Mouse (Mus musculus) spleen, postnatal 4 days (tissue): ENCODE measurements around the gene Hist1h3c.

Source experiments
- DNase-seq, 2 experiments: peaks; one replicate each; pipeline ENCODE4 v3.0.0; 2022; ENCODE audit warnings: low spot score in 2 of 2

Gene Hist1h3c

DNA sequence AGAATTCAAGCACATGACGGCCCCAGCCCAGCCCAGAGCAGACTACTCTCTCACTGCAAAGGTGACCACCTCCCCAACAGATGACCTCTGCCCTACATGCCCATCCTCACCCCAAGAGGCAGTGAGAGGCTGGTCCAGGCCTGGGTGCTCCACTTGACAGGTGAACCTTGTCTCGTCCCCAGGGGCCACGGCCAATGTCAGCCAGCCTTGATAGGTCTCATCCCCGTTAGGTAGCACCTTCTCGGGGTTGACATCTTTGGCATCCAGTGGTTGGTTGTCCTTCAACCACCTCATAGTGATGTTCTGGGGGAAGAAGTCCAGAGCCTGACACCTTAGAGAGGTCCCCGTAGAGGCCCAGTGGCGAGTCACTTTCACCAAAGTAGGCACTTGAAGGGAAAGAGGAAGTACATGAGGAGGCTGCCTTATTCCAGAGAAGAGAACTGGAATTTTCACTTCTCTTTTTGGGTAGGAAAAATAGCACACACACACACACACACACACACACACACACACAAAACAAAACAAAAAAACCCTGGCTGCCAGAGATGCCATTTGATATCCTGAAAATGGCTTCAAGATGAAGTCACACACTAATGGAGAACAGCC, 39.5 kb downstream of the Hist1h3c start:
- DNase-seq, result peak in 1 of 2 experiments; percentile 51

DNA sequence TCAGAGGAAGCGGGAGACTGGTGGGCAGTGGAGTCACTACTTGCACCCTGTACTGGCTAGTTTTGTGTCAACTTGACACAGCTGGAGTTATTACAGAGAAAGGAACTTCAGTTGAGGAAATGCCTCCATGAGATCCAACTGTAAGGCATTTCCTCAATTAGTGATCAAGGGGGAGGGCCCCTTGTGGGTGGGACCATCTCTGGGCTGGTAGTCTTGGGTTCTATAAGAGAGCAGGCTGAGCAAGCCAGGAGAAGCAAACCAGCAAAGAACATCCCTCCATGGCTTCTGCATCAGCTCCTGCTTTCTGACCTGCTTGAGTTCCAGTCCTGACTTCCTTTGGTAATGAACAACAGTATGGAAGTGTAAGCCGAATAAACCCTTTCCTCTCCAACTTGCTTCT, 42.6 kb downstream of the Hist1h3c start:
- peak in 1 of 2 experiments; percentile 47 for DNase-seq

DNA sequence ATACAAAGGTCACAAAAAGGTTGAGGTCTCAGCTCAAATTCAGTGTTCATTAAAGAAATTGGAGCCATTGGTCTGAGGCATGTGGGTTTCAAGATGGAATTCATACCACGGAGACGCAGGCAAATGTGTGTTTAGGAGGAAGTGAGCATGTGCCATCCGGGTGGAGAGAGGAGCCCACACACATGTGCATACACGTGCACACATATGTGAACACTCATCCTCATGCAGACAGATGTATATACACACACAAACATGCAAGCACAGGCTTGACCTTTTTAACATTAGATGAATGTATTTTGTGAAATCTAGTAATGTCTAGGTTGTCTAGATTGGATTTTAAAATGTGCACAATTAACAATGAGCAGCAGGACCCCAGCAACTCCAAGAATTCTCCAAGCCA, 43.2 kb downstream of the Hist1h3c start:
- peak in 1 of 2 experiments; percentile 49 for DNase-seq

DNA sequence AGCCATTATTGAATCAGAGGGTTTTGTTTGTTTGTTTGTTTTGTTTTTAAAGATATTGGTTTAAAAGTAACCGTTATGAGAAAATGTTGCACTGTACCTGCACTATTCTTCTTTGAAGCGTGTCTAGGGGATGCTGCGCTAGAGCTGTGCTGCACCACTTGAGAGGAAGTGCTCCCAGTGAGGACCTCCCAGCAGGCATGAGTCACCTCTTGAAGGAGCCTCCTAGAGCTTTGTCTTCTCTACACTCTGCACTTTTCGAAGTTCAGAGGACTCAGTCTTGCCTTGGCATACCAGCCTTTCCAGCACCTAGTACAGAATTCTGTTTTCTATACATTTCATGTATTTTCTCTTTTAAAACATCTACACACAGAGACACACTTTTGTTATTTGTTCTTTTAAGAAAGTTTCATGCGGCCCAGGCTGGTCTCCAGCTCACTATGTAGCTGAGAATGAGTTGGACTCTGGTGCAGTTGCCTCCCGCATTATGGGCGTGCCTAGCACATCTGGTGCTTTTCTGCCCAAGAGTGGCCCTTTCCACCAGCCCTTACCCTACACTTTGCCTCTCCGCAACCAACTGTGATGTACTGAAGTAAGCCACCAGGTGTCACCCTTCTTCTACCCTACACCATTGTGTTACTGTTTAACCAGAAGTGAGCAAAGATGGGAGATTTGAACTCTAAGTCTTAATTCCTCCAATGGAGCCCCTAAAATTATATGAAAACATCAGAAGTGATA, 44.4 kb downstream of the Hist1h3c start:
- peak; percentile 79 to 81 for DNase-seq

DNA sequence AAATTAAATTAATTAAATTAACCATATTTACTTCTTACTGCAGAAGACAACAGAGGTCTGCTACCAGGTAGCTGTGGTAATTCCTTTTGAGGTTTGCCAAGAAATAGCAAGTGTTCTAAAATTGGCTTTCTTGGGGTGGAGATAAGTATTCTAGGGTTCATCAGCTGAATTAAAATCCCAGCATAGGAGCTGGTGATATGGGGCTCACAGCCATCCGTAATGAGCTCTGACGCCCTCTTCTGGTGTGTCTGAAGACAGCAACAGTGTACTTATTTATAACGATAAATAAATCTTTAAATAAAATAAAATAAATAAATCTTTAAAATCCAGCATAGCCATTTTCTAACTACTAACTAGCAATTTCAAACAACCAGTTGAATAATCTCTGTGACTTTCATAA, 45.6 kb downstream of the Hist1h3c start:
- peak in 1 of 2 experiments; percentile 52 for DNase-seq

DNA sequence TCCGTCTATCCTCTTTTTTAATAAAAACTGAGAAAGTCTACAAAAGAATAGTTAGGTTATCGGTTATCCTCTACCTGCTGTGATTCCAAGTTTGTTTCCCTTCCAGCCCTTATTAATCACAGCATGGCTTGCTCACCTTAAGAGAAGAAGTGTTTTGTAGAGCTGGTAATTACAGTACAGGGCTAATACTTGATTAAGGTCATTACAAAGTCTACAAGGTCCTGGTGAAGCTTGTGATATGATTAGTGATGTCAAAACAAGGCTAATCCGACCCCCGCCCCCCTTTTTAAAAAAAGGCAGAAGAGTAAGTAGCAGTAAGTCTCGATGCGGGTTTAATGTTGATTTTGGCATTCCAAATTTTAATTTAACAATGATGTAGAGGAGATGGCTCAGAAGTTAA, 46.4 kb downstream of the Hist1h3c start:
- DNase-seq, result peak in 1 of 2 experiments; percentile 28

DNA sequence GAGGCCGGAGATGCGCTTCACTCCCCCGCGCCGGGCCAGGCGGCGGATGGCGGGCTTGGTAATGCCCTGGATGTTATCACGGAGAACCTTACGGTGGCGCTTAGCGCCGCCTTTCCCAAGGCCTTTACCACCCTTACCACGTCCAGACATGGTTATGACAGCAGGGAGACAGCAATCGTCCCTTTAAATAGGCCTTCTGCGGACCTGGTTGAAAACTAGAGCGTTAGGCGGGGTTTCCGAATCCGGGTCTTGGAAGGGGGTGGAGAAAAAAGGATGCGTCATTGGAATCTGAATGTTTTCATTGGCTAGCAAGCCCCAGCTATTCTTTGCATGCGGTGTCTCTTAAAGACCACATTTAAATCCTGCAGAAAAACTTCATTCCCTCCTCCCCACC, 47.1 kb downstream of the Hist1h3c start, which contains the start of gene Hist1h4c:
Gene Hist1h4c (minus strand): TSS at position 155 of the 394 bp plus-strand sequence.
- peak; percentile 99 to 100 for DNase-seq

DNA sequence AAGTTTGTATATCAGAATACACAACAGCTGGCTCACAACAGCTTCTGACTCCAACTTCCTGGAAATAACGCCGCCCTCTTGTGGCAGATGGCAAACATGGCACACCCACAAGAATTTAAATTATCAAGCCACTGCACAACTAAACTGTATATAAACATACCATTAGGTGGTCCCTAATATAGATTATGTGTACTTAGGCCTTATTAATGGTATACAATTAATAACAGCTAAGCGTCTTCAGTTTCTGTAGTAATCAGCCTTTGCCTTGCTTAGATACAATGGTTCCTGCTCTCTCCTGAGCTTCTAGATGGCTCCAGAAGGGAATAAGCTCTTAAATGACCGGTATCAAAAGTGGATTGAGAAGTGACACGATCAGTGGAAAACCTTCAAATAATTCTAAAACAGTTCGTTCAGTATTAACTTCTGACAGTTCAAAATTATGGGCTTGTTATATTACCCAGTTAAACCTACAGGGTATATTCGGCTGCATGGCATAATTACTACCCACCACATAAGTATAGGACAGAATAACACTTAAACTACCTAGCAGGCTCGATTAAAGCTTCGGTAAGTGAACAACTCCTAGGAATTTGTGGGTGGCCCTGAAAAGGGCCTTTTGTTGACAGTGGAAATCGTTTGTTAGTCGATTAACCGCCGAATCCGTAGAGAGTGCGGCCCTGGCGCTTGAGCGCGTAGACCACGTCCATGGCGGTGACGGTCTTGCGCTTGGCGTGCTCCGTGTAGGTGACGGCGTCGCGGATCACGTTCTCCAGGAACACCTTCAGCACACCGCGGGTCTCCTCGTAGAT, 47.7 kb downstream of the Hist1h3c start:
- peak; percentile 78 to 88 for DNase-seq

DNA sequence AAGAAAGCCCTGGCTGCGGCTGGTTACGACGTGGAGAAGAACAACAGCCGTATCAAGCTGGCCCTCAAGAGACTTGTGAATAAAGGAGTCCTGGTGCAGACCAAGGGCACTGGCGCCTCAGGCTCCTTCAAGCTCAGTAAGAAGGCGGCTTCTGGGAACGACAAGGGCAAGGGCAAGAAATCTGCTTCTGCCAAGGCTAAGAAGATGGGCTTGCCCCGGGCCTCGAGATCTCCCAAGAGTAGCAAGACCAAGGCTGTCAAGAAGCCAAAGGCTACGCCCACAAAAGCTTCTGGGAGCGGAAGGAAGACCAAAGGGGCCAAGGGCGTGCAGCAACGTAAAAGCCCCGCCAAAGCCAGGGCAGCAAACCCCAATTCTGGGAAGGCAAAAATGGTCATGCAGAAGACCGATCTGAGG, 49.3 kb downstream of the Hist1h3c start:
- peak; percentile 48 to 72 for DNase-seq

DNA sequence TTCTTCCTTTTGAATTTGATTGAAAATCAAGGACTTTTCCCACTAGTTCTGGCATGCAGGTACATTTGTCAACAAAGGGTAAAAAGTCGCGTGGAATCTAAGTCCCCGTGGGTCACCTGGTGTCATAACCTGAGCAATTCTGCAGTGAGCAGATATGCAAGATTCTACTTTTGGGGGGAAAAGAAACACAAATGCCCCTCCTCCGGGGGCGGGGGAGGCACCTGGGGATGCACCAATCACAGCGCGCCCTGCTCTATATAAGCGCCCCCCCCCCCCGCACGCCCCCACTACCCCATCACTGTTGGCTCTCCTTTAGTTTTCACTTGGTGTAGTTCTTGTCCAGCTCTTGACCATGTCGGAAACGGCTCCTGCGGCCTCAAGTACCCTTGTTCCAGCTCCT, 49.9 kb downstream of the Hist1h3c start, which contains the start of gene Hist1h1t:
Gene Hist1h1t (plus strand): TSS at position 301 of the 400 bp plus-strand sequence.
- no peak for DNase-seq
